Mouse (Mus musculus): ENCODE measurements around the gene Rnf144a.

Rnf144a gene

GRCm38 (mm10) chr12:26373721-26374120 lies 41.3 kb downstream of the Rnf144a start:
- no peak for DNase-seq (ENCODE audit: low read depth, low spot score)

GRCm38 (mm10) chr12:26370004-26370403 lies 45.0 kb downstream of the Rnf144a start:
- DNase-seq (ENCODE audit: low read depth, low spot score), result no peak

GRCm38 (mm10) chr12:26367361-26367760 lies 47.7 kb downstream of the Rnf144a start:
- DNase-seq (ENCODE audit: low read depth, low spot score), result no peak

GRCm38 (mm10) chr12:26366372-26366771 lies 48.7 kb downstream of the Rnf144a start:
- DNase-seq (ENCODE audit: low read depth, low spot score), result no peak

- no peak for DNase-seq (ENCODE audit: low read depth, low spot score)
These were observed 49.3 kb downstream of the Rnf144a start for GRCm38 (mm10) chr12:26365531-26366315.

- DNase-seq (ENCODE audit: low read depth, low spot score), result no peak
These were observed 50.2 kb downstream of the Rnf144a start for GRCm38 (mm10) chr12:26364822-26365221.

DNA sequence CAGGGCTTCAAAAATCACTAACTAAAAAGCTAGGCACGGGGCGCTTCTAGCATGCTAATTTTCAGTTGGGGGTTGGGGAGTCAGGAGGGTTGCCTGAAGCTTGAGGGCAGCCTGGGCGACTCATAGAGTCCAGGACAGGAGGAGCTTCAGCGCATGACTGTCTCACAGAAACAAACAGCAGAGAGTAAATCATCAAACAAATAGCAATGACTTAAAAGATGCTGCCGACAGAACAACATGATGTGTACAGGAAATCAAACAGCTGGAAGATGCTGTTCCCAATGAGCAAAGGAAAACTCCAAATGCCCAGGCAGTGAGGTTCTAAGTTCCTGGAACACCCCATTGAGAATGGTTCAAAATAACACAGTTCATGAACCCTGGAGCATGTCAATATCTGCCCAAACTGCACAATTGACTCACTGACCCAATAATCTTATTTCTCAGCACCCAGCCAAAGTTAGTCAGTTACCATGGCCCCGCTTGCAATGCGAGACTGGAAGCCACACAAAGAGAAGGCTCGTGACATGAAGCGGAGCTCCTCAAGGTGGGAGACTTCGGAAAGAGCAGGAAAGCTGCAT lies 54.0 kb downstream of the Rnf144a start:
- DNase-seq (ENCODE audit: low read depth, low spot score), result no peak

DNA sequence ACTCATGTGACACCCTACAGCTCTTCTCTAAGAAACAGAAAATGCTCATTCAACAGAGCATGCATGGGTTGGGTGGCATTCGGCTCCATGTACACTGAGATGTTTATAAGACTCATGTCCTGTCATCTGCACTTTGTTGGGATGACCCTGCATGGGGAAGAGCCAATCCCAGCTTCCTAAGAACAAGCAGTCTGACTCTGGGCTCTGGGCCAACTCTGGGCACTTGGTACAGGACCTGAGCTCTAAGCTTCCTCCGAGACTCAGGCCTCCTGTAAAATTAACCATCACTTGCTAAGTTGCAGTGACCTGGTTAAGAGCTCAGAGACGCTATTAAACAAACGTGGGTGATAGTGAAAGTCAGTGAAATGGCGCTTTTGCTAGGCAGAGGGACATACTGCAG lies 55.2 kb downstream of the Rnf144a start:
- no peak for DNase-seq (ENCODE audit: low read depth, low spot score)

DNA sequence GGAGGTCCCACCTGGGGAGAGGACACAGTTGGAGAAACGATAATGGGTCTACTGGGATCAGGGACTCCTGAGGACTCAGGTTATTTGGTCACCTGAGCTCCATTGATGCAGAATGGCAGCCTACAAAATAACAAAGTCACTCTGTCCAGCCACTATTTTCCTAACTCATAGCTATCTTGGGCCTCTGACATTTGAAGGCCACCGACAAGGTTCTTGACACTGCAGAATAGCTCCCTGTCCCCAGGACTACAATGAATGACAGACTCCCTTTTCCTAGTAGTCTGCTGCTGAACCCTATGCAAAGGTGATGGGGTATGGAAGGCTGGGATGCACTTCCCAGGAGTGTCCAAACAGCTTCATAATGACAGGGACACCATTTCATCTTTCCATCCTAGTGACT lies 55.8 kb downstream of the Rnf144a start:
- DNase-seq (ENCODE audit: low read depth, low spot score), result no peak

GRCm38 (mm10) chr12:26357246-26357645 lies 57.8 kb downstream of the Rnf144a start:
- DNase-seq (ENCODE audit: low read depth, low spot score), result no peak

GRCm38 (mm10) chr12:26356191-26356590 lies 58.9 kb downstream of the Rnf144a start:
- no peak for DNase-seq (ENCODE audit: low read depth, low spot score)

DNA sequence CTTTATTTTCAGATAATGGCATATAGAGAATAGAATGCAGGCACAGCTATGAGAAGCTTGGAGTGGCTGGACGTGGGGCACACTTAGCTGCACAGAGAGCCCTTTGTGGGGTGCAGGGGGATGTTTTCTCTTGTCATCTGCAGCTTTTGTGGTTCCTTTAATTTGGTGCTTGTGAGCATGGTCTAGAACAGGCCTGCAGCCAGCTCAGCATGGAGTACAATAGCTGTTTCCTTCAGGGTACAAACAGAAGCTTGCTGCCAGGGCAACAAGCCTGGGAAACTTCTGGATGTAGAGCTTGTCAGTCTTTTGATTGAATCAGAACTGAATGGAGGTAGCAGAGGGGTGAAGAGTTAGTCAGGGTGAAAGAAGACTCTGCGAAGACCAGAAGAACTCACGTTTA lies 63.7 kb downstream of the Rnf144a start:
- DNase-seq (ENCODE audit: low read depth, low spot score), result no peak

DNA sequence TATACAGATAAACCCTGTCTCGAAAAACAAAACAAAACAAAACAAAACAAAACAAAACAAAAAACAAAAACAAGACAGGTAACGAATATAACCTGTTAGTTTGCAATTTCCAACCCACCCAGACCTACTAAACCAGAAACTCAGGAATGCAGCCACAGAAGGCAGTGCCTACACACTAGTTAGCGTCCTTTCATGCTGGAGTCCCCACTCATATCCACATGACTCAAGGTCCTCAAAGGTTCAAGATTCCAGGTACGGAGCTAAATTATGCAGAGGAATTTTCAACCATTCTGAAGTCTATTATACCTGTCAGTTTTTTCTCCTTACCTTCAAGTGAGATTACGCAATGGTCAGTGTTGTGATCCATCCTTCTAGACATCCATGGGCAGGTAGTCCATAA lies 70.6 kb downstream of the Rnf144a start:
- no peak for DNase-seq (ENCODE audit: low read depth, low spot score)

GRCm38 (mm10) chr12:26343131-26343530 lies 71.9 kb downstream of the Rnf144a start:
- DNase-seq (ENCODE audit: low read depth, low spot score), result no peak

- DNase-seq (ENCODE audit: low read depth, low spot score), result no peak
These were observed 72.4 kb downstream of the Rnf144a start for GRCm38 (mm10) chr12:26342663-26343062.

DNA sequence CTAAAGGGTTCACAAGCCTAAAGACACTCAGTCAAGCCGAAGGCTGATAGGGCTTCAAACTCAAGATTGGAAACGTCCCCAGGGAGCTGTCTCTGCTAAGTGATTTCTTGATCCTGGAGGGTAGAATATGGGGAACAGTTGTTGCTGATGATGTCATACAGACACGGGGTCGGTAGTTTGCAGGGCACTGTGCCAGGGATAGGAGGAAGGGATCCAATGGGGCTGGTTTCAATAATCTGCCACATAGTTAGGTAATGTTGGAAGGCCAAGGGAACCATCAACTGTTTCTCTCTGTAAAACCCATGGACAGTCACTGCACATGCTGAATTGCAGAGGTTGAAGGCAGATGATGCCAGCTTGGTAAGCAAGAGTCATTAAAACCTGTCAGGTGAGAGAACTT lies 73.0 kb downstream of the Rnf144a start:
- DNase-seq (ENCODE audit: low read depth, low spot score), result no peak

DNA sequence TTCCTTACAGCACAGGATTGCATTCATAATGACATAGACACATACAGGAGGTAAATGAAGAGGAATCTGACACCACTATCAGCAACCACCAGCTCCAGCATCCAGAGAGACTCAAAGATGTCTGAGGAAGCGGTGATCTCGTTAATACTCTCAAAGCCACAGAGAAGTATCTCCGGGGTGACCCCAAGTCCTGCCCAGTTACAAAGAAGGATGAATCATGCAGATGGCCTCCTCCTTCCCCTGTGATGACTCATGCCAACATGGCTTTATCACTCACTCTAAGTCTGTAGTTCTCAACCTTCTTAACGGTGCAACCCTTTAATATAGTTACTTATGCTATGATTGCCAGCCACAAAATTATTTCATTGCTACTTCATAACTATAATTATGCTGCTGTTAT lies 74.4 kb downstream of the Rnf144a start:
- no peak for DNase-seq (ENCODE audit: low read depth, low spot score)

DNA sequence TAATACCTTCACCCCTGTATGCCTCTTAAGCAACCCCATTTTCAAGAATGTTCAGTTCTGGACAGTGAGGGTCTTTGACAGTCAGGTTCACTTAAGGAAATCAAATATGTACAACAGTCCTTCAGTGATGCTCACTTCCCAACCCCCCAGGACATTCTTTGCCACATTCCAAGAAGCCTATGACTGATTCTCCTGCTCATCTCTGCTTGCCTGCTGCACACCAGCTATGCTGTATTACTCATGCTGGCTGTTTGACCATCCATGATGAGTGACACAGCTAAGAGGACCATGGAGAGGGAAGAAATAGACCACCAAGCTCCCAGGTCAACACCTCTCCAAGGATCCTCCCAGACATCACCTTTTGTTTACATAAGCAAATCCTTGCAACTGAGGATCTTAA lies 75.2 kb downstream of the Rnf144a start:
- DNase-seq (ENCODE audit: low read depth, low spot score), result no peak

GRCm38 (mm10) chr12:26339181-26339580 lies 75.9 kb downstream of the Rnf144a start:
- no peak for DNase-seq (ENCODE audit: low read depth, low spot score)

- DNase-seq (ENCODE audit: low read depth, low spot score), result no peak
These were observed 81.4 kb downstream of the Rnf144a start for GRCm38 (mm10) chr12:26333678-26334077.

DNA sequence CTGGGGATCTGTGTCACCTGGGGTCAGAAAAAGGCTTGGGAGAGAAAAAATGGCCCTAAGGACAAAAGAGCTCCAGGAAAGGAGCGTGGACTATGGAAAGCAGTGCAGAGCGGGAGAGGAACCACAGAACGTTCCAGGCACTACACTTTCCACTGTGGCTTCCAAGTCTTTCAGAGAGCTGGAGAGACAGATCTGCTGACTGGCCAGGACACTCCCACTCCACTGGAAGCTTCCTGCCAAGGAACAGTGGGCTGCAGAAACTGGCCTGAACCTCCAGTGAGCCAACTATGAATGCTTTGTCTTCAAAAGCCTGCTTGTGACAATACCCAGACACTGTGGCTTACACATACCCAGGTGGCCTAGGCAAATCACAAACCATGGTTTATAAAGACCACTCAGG lies 84.0 kb downstream of the Rnf144a start:
- DNase-seq (ENCODE audit: low read depth, low spot score), result no peak

GRCm38 (mm10) chr12:26329756-26330155 lies 85.3 kb downstream of the Rnf144a start:
- DNase-seq (ENCODE audit: low read depth, low spot score), result no peak

- DNase-seq (ENCODE audit: low read depth, low spot score), result no peak
These were observed 85.9 kb downstream of the Rnf144a start for GRCm38 (mm10) chr12:26329031-26329675.

Data from retina, postnatal 7 days (tissue).